Mouse (Mus musculus) bone marrow, adult 2 months (tissue): ENCODE data around the gene Grpel1.

ENCODE experiments used
- CTCF ChIP-seq: fragments of 200-500 bp; IDR thresholded peaks from 2 replicates; pipeline ENCODE4 v1.5.1; 2011; ENCODE audit warnings: low read length, control low read depth; ENCODE audit not compliant: control insufficient read depth, insufficient read depth
- POLR2A ChIP-seq: fragments of 200-500 bp; IDR thresholded peaks from 2 replicates; pipeline ENCODE4 v1.6.1; 2011; ENCODE audit warnings: low read depth, mild to moderate bottlenecking, control low read depth, low read length, borderline replicate concordance; ENCODE audit not compliant: control insufficient read depth

GRCm38 (mm10) chr5:36446166-36446890, 18.5 kb upstream of the Grpel1 start:
- TF ChIP-seq CTCF (no peak), POLR2A (no peak)
